Mouse (Mus musculus) C2C12 (cell line): Measurements from ENCODE around the gene Tnfaip3. TPM values are rescaled to one million over a fixed set of nuclear protein-coding genes. Genes with fewer than 3 reads are reported as not detected.

Experiments used
- H3K27me3 ChIP-seq: one replicate; pipeline ENCODE4 v1.6.1; 2011; ENCODE audit not compliant: control insufficient read depth, insufficient read depth, insufficient read length
- H3K36me3 ChIP-seq: one replicate; pipeline ENCODE4 v1.6.1; 2011; ENCODE audit not compliant: control insufficient read depth, insufficient read depth
- H3K4me3 ChIP-seq: one replicate; pipeline ENCODE4 v1.5.1; 2011; ENCODE audit warnings: mild to moderate bottlenecking, control low read depth; ENCODE audit not compliant: poor library complexity, insufficient read depth, severe bottlenecking
- H3K79me2 ChIP-seq: one replicate; pipeline ENCODE4 v1.6.1; 2011; ENCODE audit not compliant: control insufficient read depth, insufficient read depth
- H3K79me3 ChIP-seq: one replicate; pipeline ENCODE4 v1.6.1; 2011; ENCODE audit warnings: low read depth, control low read depth
- H3ac ChIP-seq: one replicate; pipeline ENCODE3; 2011; ENCODE audit warnings: low read depth; ENCODE audit not compliant: control insufficient read depth, insufficient read length
- CEBPB ChIP-seq: IDR thresholded peaks from one replicate; pipeline ENCODE4 v1.6.1; 2011; ENCODE audit warnings: low read depth, mild to moderate bottlenecking, control low read depth, moderate library complexity
- CTCF ChIP-seq: IDR thresholded peaks from one replicate; pipeline ENCODE4 v1.5.1; 2011; ENCODE audit not compliant: control insufficient read depth, insufficient read depth, insufficient read length
- FOSL1 ChIP-seq: IDR thresholded peaks from one replicate; pipeline ENCODE4 v1.8.0; 2011; ENCODE audit warnings: mild to moderate bottlenecking, low read length; ENCODE audit not compliant: poor library complexity, insufficient read depth, severe bottlenecking
- MAX ChIP-seq: IDR thresholded peaks from one replicate; pipeline ENCODE4 v1.6.1; 2011; ENCODE audit warnings: mild to moderate bottlenecking, control low read depth
- MYOD1 ChIP-seq: IDR thresholded peaks from one replicate; pipeline ENCODE4 v1.6.1; 2011; ENCODE audit warnings: low read depth; ENCODE audit not compliant: control insufficient read depth, insufficient read length
- MYOG ChIP-seq: IDR thresholded peaks from one replicate; pipeline ENCODE4 v1.6.1; 2011; ENCODE audit not compliant: control insufficient read depth, insufficient read length; ENCODE audit errors: extremely low read depth
- USF1 ChIP-seq: IDR thresholded peaks from one replicate; pipeline ENCODE4 v1.6.1; 2011; ENCODE audit warnings: low read depth, mild to moderate bottlenecking, control low read depth, moderate library complexity
- polyA plus RNA-seq: library from polyadenylated mRNA; unstranded; fragments of >200 nt; fragmentation: generic; extraction: Trizol; gene quantifications from one replicate; pipeline ENCODE4 v1.2.1, GENCODE M21; 2012; ENCODE audit warnings: missing spikeins

Tnfaip3 gene
- polyA plus RNA-seq, 1 experiment, result 4.3 TPM

- no peak for TF ChIP-seq CEBPB
- TF ChIP-seq CTCF, result no peak
- TF ChIP-seq USF1, result no peak
- no peak for TF ChIP-seq FOSL1
- TF ChIP-seq MYOG, result no peak
- TF ChIP-seq MYOD1, result no peak
- TF ChIP-seq MAX, result no peak
These were observed 8.9 kb upstream of the Tnfaip3 start for GRCm38 (mm10) chr10:19024353-19024752.

GRCm38 (mm10) chr10:19023622-19024326 is 8.3 kb upstream of the Tnfaip3 start:
- Histone ChIP-seq H3K79me2 (no peaks in the 10 kb centered on the region), H3K79me3 (no peaks in the 10 kb centered on the region), H3K4me3 (no peak overlapping the region), H3K27me3 (no peaks in the 10 kb centered on the region), H3ac (no peak overlapping the region), H3K36me3 (no peaks in the 10 kb centered on the region)
- TF ChIP-seq MYOG, result no peak
- no peak for TF ChIP-seq MAX
- no peak for TF ChIP-seq FOSL1
- TF ChIP-seq USF1, result no peak
- TF ChIP-seq CEBPB, result no peak

More at GRCm38 (mm10) chr10:19024353-19024752, 8.9 kb upstream of the Tnfaip3 start:
- Histone ChIP-seq H3K4me3 (no peak overlapping the region), H3K79me3 (no peaks in the 10 kb centered on the region), H3K79me2 (no peaks in the 10 kb centered on the region), H3ac (no peak overlapping the region), H3K27me3 (no peaks in the 10 kb centered on the region), H3K36me3 (no peaks in the 10 kb centered on the region)

- Histone ChIP-seq H3K27me3 (no peaks in the 10 kb centered on the region), H3ac (no peak overlapping the region), H3K4me3 (no peak overlapping the region), H3K79me2 (no peaks in the 10 kb centered on the region), H3K36me3 (no peaks in the 10 kb centered on the region), H3K79me3 (no peaks in the 10 kb centered on the region)
- TF ChIP-seq CTCF, result no peak
- no peak for TF ChIP-seq USF1
- no peak for TF ChIP-seq MYOG
- TF ChIP-seq CEBPB, result no peak
- no peak for TF ChIP-seq MYOD1
- no peak for TF ChIP-seq FOSL1
- TF ChIP-seq MAX, result no peak
These were observed 6.8 kb upstream of the Tnfaip3 start for GRCm38 (mm10) chr10:19022272-19022671.

- Histone ChIP-seq H3K36me3 (peaks cover 9% of the 10 kb centered on the region), H3K4me3 (no peak overlapping the region), H3K27me3 (no peaks in the 10 kb centered on the region), H3ac (no peak overlapping the region), H3K79me2 (peaks cover 32% of the 10 kb centered on the region), H3K79me3 (peaks cover 26% of the 10 kb centered on the region)
- no peak for TF ChIP-seq MYOG
These were observed 1.5 kb upstream of the Tnfaip3 start for GRCm38 (mm10) chr10:19016823-19017471.

GRCm38 (mm10) chr10:19014381-19015256 is 838 bp downstream of the Tnfaip3 start:
- Histone ChIP-seq H3K27me3 (no peaks in the 10 kb centered on the region), H3ac (peak overlapping the region; percentile 87), H3K4me3 (peak overlapping the region; percentile 92), H3K79me3 (peaks cover 47% of the 10 kb centered on the region), H3K36me3 (peaks cover 31% of the 10 kb centered on the region), H3K79me2 (peaks cover 55% of the 10 kb centered on the region)
- no peak for TF ChIP-seq CEBPB
- no peak for TF ChIP-seq MYOD1
- TF ChIP-seq MAX, result no peak
- TF ChIP-seq MYOG, result no peak
- TF ChIP-seq USF1, result no peak
- TF ChIP-seq FOSL1, result no peak
- TF ChIP-seq CTCF, result no peak
